Comparison of ENCODE assay signal across 8 mouse cellular contexts in genomic region chr17:9167161-9167560, GRCm38 (mm10).
A peak's percentile ranks its signal among the peaks of the same experiment; 100 is the strongest.
DNase-seq lines count a peak whose midpoint lies in the region; ATAC-seq and TF ChIP-seq lines count a peak whose summit lies in the region.

No protein-coding gene starts in this region.

- TF ChIP-seq CTCF in Patski (IDR thresholded peaks at IDR 0.05) = peak; percentile 65

- no peak for DNase-seq in Patski (ENCODE audit: low read depth, low spot score)
- DNase-seq in cerebellum, adult 18-20 months = peak; percentile 76 to 79
- DNase-seq in frontal cortex, adult 2 months (ENCODE audit: extremely low spot score in 1 of 2, low spot score in 1 of 2) = peak; percentile 50 to 77
- DNase-seq in intestine, embryonic 14.5 days (ENCODE audit: low spot score) = peak; percentile 65
- DNase-seq in left cerebral cortex, adult 9 months (ENCODE audit: low spot score in 2 of 2) = peak; percentile 42 to 73
- peak; percentile 15 to 29 for DNase-seq in lung, postnatal 4 days
- DNase-seq in telencephalon, adult 2 months (ENCODE audit: low read depth, low spot score) = peak; percentile 40
- no peak for DNase-seq in natural killer cell, adult 2 months (ENCODE audit: low spot score in 2 of 2)

- H3K4me1 ChIP-seq in intestine, embryonic 14.5 days (replicated peaks; ENCODE audit: control insufficient read depth, insufficient read depth, low read length) = peaks cover 3% of the 10 kb centered on the region; the same call in 1 of the 2 replicates

- peaks cover 8% of the 10 kb centered on the region for H3K27me3 ChIP-seq in Patski
- no peaks in the 10 kb centered on the region for H3K27me3 ChIP-seq in intestine, embryonic 14.5 days (replicated peaks; ENCODE audit: control insufficient read depth, insufficient read depth, low read length)

- peak; percentile 78 for ATAC-seq in Patski
- ATAC-seq in intestine, embryonic 14.5 days (replicated peaks; ENCODE audit: low FRiP score, low TSS enrichment, low read depth) = peak; percentile 50; the same call in 1 of the 2 replicates

- WGBS in intestine, embryonic 14.5 days = under 1% methylated on average over 10 of the region's 10 CpGs

- POLR2A ChIA-PET in Patski (lab: Charles Lee) = no interaction called here

- H3K36me3 ChIP-seq in intestine, embryonic 14.5 days (ENCODE audit: control insufficient read depth, insufficient read depth, low read length) = no peaks in the 10 kb centered on the region

- H3K4me2 ChIP-seq in intestine, embryonic 14.5 days (ENCODE audit: low read length) = peak overlapping the region; percentile 61

- CTCF ChIA-PET in Patski (lab: Charles Lee) = no interaction called here

- H3K9ac ChIP-seq in intestine, embryonic 14.5 days (ENCODE audit: low read length) = no peak overlapping the region

- no peak overlapping the region for H3K27ac ChIP-seq in intestine, embryonic 14.5 days (ENCODE audit: low read depth)

- in situ Hi-C loops in Patski (cut with MboI; ENCODE audit: low pct_unique_long_range_greater_than_20kb) = loop anchor here (10.0 to 25.0 kb wide), 3 partner anchors 132 to 1570 kb away; partner anchors contain the start of gene Qk

- H3K9me3 ChIP-seq in intestine, embryonic 14.5 days (ENCODE audit: control insufficient read depth, low read length) = no peaks in the 10 kb centered on the region

- H3K4me3 ChIP-seq in intestine, embryonic 14.5 days (ENCODE audit: low read depth, low read length) = peak overlapping the region; percentile 22

Comparison
In these comparisons a context has a peak if more than half of its experiments do, and no peak if none do; other contexts are left out.
1. DNase-seq: peak in cerebellum, adult 18-20 months (2 of 2), frontal cortex, adult 2 months (2 of 2), intestine, embryonic 14.5 days (single experiment), left cerebral cortex, adult 9 months (2 of 2), lung, postnatal 4 days (2 of 2) and telencephalon, adult 2 months (single experiment); none in Patski (single experiment) and natural killer cell, adult 2 months (0 of 2).